Mouse (Mus musculus) layer of hippocampus, postnatal 25 days (tissue): Measurements from ENCODE around the gene Nav2. TPM values are rescaled to one million over a fixed set of nuclear protein-coding genes. Genes with fewer than 3 reads are reported as not detected.
A peak's percentile ranks its signal among the peaks of the same experiment; 100 is the strongest.

ENCODE experiments used
- DNase-seq, 2 experiments: peaks; one replicate each; pipeline ENCODE4 v3.0.0; 2022; ENCODE audit warnings: mixed read lengths in 2 of 2, low spot score in 1 of 2; ENCODE audit errors: extremely low spot score in 1 of 2
- total RNA-seq, 2 experiments: library from RNA; stranded (reverse); gene quantifications; 2 replicates each; pipeline ENCODE4 v1.2.3; 2021

The Nav2 gene
- total RNA-seq, 2 experiments from 2014 or later = 56.4 to 101 TPM

GRCm38 (mm10) chr7:49485292-49485847, 576.9 kb downstream of the Nav2 start:
- DNase-seq = no peak

- no peak for DNase-seq
These were observed 578.8 kb downstream of the Nav2 start for GRCm38 (mm10) chr7:49487347-49487746.

GRCm38 (mm10) chr7:49488493-49489087, 580.1 kb downstream of the Nav2 start:
- DNase-seq = no peak

- DNase-seq = no peak
These were observed 582.3 kb downstream of the Nav2 start for GRCm38 (mm10) chr7:49490814-49491213.

- DNase-seq = no peak
These were observed 584.1 kb downstream of the Nav2 start for GRCm38 (mm10) chr7:49492622-49493021.

GRCm38 (mm10) chr7:49493210-49493609, 584.7 kb downstream of the Nav2 start:
- peak in 1 of 2 experiments; percentile 54 for DNase-seq

- no peak for DNase-seq
These were observed 586.1 kb downstream of the Nav2 start for GRCm38 (mm10) chr7:49494654-49495053.

GRCm38 (mm10) chr7:49496111-49496510, 587.6 kb downstream of the Nav2 start:
- no peak for DNase-seq

GRCm38 (mm10) chr7:49496766-49497425, 588.4 kb downstream of the Nav2 start:
- no peak for DNase-seq

- no peak for DNase-seq
These were observed 588.9 kb downstream of the Nav2 start for GRCm38 (mm10) chr7:49497426-49497892.

- DNase-seq = no peak
These were observed 591.1 kb downstream of the Nav2 start for GRCm38 (mm10) chr7:49499598-49499997.

GRCm38 (mm10) chr7:49500916-49501315, 592.4 kb downstream of the Nav2 start:
- no peak for DNase-seq

- no peak for DNase-seq
These were observed 594.9 kb downstream of the Nav2 start for GRCm38 (mm10) chr7:49503419-49503818.

GRCm38 (mm10) chr7:49503881-49504280, 595.4 kb downstream of the Nav2 start:
- DNase-seq = no peak

- DNase-seq = no peak
These were observed 595.8 kb downstream of the Nav2 start for GRCm38 (mm10) chr7:49504297-49504696.

- DNase-seq = no peak
These were observed 596.5 kb downstream of the Nav2 start for GRCm38 (mm10) chr7:49505024-49505423.

- DNase-seq = no peak
These were observed 597.7 kb downstream of the Nav2 start for GRCm38 (mm10) chr7:49506085-49506820.

- DNase-seq = no peak
These were observed 599.5 kb downstream of the Nav2 start for GRCm38 (mm10) chr7:49507943-49508506.

- no peak for DNase-seq
These were observed 603.4 kb downstream of the Nav2 start for GRCm38 (mm10) chr7:49511820-49512453.

- DNase-seq = no peak
These were observed 605.4 kb downstream of the Nav2 start for GRCm38 (mm10) chr7:49513763-49514437.
